Mouse (Mus musculus): ENCODE measurements at regions not wholly inside any gene's neighbourhood (a gene's known extent, or its start where the extent isn't known, plus 50 kb on each side); places are given as distances from the start of the nearest gene placed in this dataset.

DNA sequence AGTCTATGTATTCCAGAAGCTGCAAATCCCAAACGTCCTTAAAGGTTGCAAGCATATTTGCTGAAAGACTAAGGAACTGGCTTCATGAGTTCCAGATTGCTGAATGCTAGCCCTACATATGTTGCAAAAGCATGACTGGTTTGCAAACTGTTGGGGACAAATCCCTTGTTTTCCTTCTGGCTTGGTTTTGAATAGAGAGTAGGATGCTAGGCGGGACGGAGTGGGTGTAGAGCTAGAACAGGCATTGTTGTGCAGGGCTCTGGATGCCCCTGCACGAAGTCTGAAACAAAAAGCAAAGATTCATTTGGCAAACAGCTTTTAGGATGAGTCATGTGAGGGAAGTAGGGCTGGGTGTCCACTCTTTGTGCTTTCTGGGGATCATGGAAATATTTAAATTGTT lies 500.9 kb upstream of the Cnksr2 start:
- intact Hi-C loops (cut with DNase I) = no loop called here

DNA sequence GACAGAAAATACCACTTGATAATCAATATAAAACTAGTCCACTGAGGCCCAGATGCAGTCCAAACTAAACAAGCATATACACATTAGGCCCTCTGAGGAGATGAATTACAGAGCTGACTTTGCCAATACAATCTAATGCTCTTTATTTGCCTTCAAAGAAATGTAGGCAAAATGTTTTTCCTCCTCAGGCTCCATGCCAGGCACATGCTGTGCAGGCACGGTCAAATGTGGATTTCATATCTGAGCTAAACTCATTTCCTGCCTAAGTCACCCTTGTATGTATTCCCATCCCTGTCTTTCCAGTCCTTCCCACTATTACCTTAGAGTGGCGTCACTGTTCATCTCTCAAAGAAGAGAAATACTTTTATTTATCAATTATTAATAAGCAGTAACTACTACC lies 534.8 kb upstream of the Cnksr2 start:
- intact Hi-C loops (cut with DNase I) = no loop called here

DNA sequence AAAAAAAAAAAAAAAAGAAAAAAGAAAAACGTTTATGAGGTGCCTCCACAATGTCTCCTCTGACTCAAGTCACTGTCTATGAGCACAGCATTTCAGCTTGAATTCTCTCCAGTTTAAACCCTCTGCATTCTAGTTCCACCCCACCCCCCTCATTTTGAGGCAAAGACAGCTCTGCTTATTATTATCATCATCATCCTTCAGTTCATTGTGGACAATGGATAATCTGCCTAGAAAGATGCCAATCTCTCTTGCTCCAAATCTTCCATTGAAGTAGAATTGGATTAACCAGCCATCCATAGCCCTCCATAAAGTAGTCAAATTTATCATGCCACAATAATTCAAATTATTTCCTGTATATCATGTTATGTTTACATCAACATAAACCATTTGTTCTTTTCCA lies 570.0 kb upstream of the Cnksr2 start:
- intact Hi-C loops (cut with DNase I) = loop anchor here (10.0 kb wide), 1 partner anchor 658 kb away; no protein-coding TSS in a partner anchor

GRCm38 (mm10) chrX:158613607-158614006 lies 570.5 kb upstream of the Cnksr2 start:
- intact Hi-C loops (cut with DNase I) = loop anchor here (10.0 kb wide), 1 partner anchor 659 kb away; no protein-coding TSS in a partner anchor

DNA sequence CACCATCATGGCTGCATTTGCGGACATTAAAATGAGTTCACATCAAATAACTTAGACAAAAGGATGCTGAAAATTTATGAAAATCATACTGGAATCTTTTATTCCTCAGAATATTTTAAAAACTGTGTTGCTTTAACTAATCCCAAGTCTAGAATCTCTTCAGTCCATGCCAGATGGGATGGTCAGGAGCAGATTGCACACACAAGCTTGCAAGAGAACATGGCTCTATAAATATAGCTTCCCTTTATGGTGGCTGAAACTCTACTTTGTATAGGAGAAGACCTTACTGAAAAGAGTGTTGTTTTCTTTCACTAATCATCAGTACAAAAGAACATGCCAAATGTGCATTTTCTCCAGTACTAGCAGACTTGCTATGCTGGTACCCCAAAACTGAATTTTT lies 570.9 kb upstream of the Cnksr2 start:
- intact Hi-C loops (cut with DNase I) = loop anchor here (10.0 kb wide), 1 partner anchor 659 kb away; no protein-coding TSS in a partner anchor

DNA sequence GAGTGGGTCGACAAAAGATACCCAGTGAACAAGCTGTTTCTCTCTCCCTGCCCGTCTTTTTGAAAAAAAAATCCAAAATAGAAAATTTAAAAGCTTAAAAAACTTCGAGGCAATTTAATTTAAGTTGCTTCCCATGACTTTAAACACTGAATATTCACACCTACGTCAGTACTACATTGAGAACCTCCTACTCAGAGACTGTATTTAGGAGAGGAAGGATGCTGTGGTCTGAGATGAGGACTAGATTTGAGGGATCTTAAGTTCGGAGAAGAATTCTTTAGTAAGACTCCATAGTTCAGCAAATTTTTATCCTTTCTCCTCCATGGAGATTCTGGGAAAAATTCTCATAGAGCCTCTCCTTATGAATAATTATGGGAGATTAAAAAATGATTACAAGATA lies 571.4 kb upstream of the Cnksr2 start:
- intact Hi-C loops (cut with DNase I) = loop anchor here (10.0 kb wide), 1 partner anchor 660 kb away; no protein-coding TSS in a partner anchor

GRCm38 (mm10) chrX:158615096-158615495 lies 572.0 kb upstream of the Cnksr2 start:
- intact Hi-C loops (cut with DNase I) = loop anchor here (10.0 kb wide), 1 partner anchor 660 kb away; no protein-coding TSS in a partner anchor

DNA sequence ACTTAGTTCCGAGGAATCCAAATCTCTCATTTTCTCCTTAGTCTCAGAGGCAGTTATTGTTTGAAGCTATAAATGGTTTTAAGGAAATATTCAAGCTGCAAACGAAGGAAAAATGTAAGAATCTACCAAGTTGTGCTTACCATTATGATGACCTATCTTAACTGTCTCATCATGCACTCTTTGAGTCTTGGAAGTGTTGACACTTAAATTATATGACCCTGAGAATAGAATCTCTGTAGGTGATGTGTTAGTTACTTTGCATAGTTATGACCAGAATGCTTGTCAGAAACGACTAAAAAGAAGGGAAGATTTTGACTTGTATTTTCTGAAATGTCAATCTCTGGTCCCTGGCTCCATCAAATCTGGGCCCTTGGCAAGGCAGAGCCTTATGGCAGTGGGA lies 582.7 kb upstream of the Rps6ka3 start:
- intact Hi-C loops (cut with DNase I) = no loop called here

- intact Hi-C loops (cut with DNase I) = no loop called here
These were observed 577.7 kb upstream of the Rps6ka3 start for GRCm38 (mm10) chrX:158632406-158632805.

GRCm38 (mm10) chrX:158652226-158652625 lies 557.9 kb upstream of the Rps6ka3 start:
- intact Hi-C loops (cut with DNase I) = no loop called here

GRCm38 (mm10) chrX:158656188-158656587 lies 553.9 kb upstream of the Rps6ka3 start:
- intact Hi-C loops (cut with DNase I) = no loop called here

DNA sequence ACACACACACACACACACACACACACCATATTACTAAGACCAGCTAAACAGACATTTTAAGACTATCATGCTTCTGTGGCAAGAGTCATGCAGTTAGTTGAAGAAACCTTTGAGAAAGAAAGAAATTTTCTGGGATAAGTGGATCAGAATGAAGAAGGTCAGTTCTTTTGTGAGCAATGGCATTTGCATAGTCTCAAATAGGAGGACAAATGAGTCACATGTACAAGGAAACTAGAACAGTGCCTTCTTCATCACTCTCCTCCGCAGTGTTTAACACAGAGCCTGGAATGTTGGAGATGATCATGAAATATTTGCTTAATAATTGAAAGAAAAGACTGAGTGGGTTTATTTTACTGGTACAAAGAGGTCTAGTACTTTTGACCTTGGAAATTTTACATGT lies 515.9 kb upstream of the Rps6ka3 start:
- intact Hi-C loops (cut with DNase I) = no loop called here

- intact Hi-C loops (cut with DNase I) = no loop called here
These were observed 506.7 kb upstream of the Rps6ka3 start for GRCm38 (mm10) chrX:158703411-158703810.

DNA sequence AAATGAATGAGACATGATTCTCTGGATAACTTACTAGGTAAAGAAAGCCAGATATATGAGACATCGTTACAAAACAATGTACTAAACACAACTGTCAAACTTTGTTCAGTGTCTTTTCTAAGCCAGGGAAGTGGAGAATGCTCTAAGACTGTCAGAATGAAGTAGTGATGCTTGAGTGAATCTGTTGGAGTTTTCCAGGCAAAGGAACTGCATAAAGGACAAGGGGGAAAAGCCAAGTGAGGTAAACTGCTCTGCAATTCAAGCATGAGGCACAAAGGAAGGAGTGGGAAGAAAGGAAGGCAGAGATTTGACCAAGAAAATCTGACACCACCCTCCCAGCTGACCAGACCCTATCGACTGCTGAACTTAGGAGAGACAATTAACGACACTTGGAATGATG lies 500.3 kb upstream of the Rps6ka3 start:
- intact Hi-C loops (cut with DNase I) = no loop called here

GRCm38 (mm10) chrX:158744738-158745137 lies 465.4 kb upstream of the Rps6ka3 start:
- intact Hi-C loops (cut with DNase I) = no loop called here

DNA sequence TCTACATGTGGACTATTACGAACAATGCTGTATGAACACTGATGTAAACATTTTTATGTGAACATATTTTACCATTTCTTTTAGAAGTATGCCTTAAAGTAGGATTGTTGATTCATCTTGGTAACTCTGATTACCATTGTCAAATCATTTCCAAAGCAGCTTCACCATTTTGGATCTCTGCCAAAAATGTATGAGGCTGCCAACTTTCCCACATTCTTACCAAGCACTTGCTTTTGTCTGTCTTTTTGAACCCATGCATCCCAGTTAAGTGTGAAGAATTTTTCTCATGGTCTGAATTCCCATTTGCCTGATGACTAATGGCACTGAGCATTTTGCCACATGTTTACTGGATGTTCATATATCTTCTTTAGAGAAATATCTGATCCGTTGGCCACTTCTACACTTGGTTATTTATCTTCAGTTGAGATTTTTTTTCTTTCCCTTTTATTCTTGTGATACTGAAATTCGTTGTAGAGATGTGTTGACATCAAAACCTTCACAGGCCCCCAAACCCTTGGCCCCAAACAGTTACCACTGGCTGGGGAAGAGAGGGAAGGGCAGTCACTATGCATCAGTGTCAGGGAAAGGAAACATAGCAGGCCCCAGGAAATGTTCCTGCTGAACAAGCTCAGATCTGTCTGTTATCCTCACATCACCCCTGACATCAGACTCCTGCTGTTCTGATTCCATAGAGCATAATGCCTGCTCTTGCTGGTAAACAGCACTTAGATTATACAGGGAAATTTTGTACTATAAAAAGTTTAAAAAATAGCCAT lies 464.2 kb upstream of the Rps6ka3 start:
- intact Hi-C loops (cut with DNase I) = no loop called here
